Mouse (Mus musculus) neural tube, embryonic 11.5 days (tissue): ENCODE measurements around the gene Creb3. TPM values are rescaled to one million over a fixed set of nuclear protein-coding genes. Genes with fewer than 3 reads are reported as not detected.

Experiments
- ATAC-seq: fragments of 200-750 bp; cut with Nextera tagmentation; 2 replicates; pipeline ENCODE4 v1.8.0; 2017; ENCODE audit warnings: moderate number of reproducible peaks, mild to moderate bottlenecking, moderate TSS enrichment, moderate library complexity; ENCODE audit not compliant: insufficient read depth, low FRiP score, low TSS enrichment
- DNase-seq: peaks from one replicate; pipeline ENCODE4 v3.0.0-alpha.2; 2015; ENCODE audit warnings: low spot score
- H3K27ac ChIP-seq: fragments of 300-500 bp; sonication (generic); 2 replicates; pipeline ENCODE4 v1.5.1; 2014; ENCODE audit warnings: low read depth, mild to moderate bottlenecking, low read length
- H3K27me3 ChIP-seq: fragments of 300-500 bp; sonication (generic); 2 replicates; pipeline ENCODE4 v1.6.1; 2014; ENCODE audit warnings: mild to moderate bottlenecking, low read length, mixed read lengths; ENCODE audit not compliant: control insufficient read depth, insufficient read depth
- H3K36me3 ChIP-seq: fragments of 300-500 bp; sonication (generic); 2 replicates; pipeline ENCODE4 v1.6.1; 2014; ENCODE audit warnings: mild to moderate bottlenecking, low read length, moderate library complexity, mixed read lengths; ENCODE audit not compliant: control insufficient read depth, insufficient read depth
- H3K4me1 ChIP-seq: fragments of 300-500 bp; sonication (generic); 2 replicates; pipeline ENCODE4 v1.6.1; 2014; ENCODE audit warnings: low read length, mixed read lengths; ENCODE audit not compliant: control insufficient read depth, insufficient read depth
- H3K4me2 ChIP-seq: fragments of 300-500 bp; sonication (generic); 2 replicates; pipeline ENCODE4 v1.6.1; 2014; ENCODE audit warnings: low read depth, mild to moderate bottlenecking, moderate library complexity
- H3K4me3 ChIP-seq: fragments of 300-500 bp; sonication (generic); 2 replicates; pipeline ENCODE4 v1.5.1; 2014; ENCODE audit warnings: low read depth, low read length
- H3K9ac ChIP-seq: fragments of 300-500 bp; sonication (generic); 2 replicates; pipeline ENCODE4 v1.6.1; 2014; ENCODE audit warnings: mild to moderate bottlenecking, low read length
- H3K9me3 ChIP-seq: fragments of 300-500 bp; sonication (generic); 2 replicates; pipeline ENCODE4 v1.6.1; 2016; ENCODE audit warnings: low read length; ENCODE audit not compliant: control insufficient read depth
- WGBS: fragments of 180-500 bp; shearing (Covaris S2); extraction: QIAGEN DNeasy Blood & Tissue Kit; methylation state at CpG from one replicate; pipeline ENCODE4 v1.1.7; 2014; 5-methylcytosine and 5-hydroxymethylcytosine counted together
- polyA plus RNA-seq: library from polyadenylated mRNA; unstranded; fragments of >200 nt; fragmentation: Nextera tagmentation; extraction: Ambion mirVana; gene quantifications from 2 replicates; pipeline ENCODE4 v1.2.1, GENCODE M21; 2014

The Creb3 gene
- polyA plus RNA-seq, 1 experiment from 2014 or later = 62.5 TPM

- no peak overlapping the region for H3K27ac ChIP-seq
- WGBS = 92% methylated on average over 4 of the region's 4 CpGs
- DNase-seq (no peak), ATAC-seq (no peak)
- no peak overlapping the region for H3K4me3 ChIP-seq
- peaks cover 14% of the 10 kb centered on the region for H3K36me3 ChIP-seq
- H3K9ac ChIP-seq = no peak overlapping the region
- no peaks in the 10 kb centered on the region for H3K9me3 ChIP-seq
- H3K4me2 ChIP-seq = no peak overlapping the region
- peaks cover 22% of the 10 kb centered on the region for H3K4me1 ChIP-seq
- H3K27me3 ChIP-seq = no peaks in the 10 kb centered on the region
These were observed 11.4 kb downstream of the Creb3 start for GRCm38 (mm10) chr4:43573561-43573960.

- ATAC-seq = no peak
- no peak overlapping the region for H3K4me3 ChIP-seq
These were observed 13.2 kb downstream of the Creb3 start for GRCm38 (mm10) chr4:43575356-43575755.

GRCm38 (mm10) chr4:43577237-43577881 lies 15.2 kb downstream of the Creb3 start:
- 51% methylated on average over 8 of the region's 8 CpGs for WGBS
- ATAC-seq = no peak
- Histone ChIP-seq H3K4me2 (peak overlapping the region; percentile 86), H3K36me3 (peaks cover 10% of the 10 kb centered on the region), H3K4me3 (peak overlapping the region; percentile 91), H3K9ac (peak overlapping the region; percentile 88), H3K27ac (no peak overlapping the region), H3K4me1 (peaks cover 27% of the 10 kb centered on the region), H3K9me3 (no peaks in the 10 kb centered on the region), H3K27me3 (no peaks in the 10 kb centered on the region)
- DNase-seq = no peak

More at GRCm38 (mm10) chr4:43575356-43575755, 13.2 kb downstream of the Creb3 start:
- Histone ChIP-seq H3K9ac (no peak overlapping the region), H3K27ac (no peak overlapping the region), H3K27me3 (no peaks in the 10 kb centered on the region), H3K36me3 (peaks cover 6% of the 10 kb centered on the region; the same call in 1 of the 2 replicates), H3K4me1 (peaks cover 27% of the 10 kb centered on the region), H3K9me3 (no peaks in the 10 kb centered on the region), H3K4me2 (no peak overlapping the region)
- DNase-seq = no peak
- WGBS = 65% methylated on average over 2 of the region's 2 CpGs

- Histone ChIP-seq H3K4me2 (peak within 1 kb of the TSS; percentile 86), H3K4me3 (peak within 1 kb of the TSS; percentile 91), H3K9ac (peak within 1 kb of the TSS; percentile 88), H3K27ac (peak within 1 kb of the TSS; percentile 67), H3K27me3 (no peaks in the 10 kb centered on the region), H3K4me1 (peaks cover 27% of the 10 kb centered on the region), H3K36me3 (peaks cover 9% of the 10 kb centered on the region), H3K9me3 (no peaks in the 10 kb centered on the region)
- DNase-seq = peak; percentile 83
- under 1% methylated on average over 69 of the region's 76 CpGs for WGBS
- ATAC-seq = peak; percentile 86
These were observed 16.5 kb downstream of the Creb3 start, which contains the start of the genes Rgp1 and Gba2 for GRCm38 (mm10) chr4:43578376-43579204. Rgp1 (plus strand) TSS chr4:43578715. Gba2 (minus strand) TSS chr4:43578873.

GRCm38 (mm10) chr4:43579256-43579655 lies 17.1 kb downstream of the Creb3 start:
- no peak for DNase-seq
- Histone ChIP-seq H3K9me3 (no peaks in the 10 kb centered on the region), H3K36me3 (peaks cover 5% of the 10 kb centered on the region), H3K9ac (peak overlapping the region; percentile 88), H3K27me3 (no peaks in the 10 kb centered on the region), H3K4me1 (peaks cover 29% of the 10 kb centered on the region), H3K4me3 (peak overlapping the region; percentile 91), H3K27ac (no peak overlapping the region), H3K4me2 (peak overlapping the region; percentile 86)
- no peak for ATAC-seq
- WGBS = 8% methylated on average over 10 of the region's 10 CpGs

GRCm38 (mm10) chr4:43579731-43580130 lies 17.6 kb downstream of the Creb3 start:
- Histone ChIP-seq H3K27me3 (no peaks in the 10 kb centered on the region), H3K4me1 (peaks cover 31% of the 10 kb centered on the region), H3K27ac (no peak overlapping the region), H3K4me3 (peak overlapping the region; percentile 91), H3K4me2 (peak overlapping the region; percentile 86), H3K9ac (peak overlapping the region; percentile 88), H3K36me3 (peaks cover 6% of the 10 kb centered on the region), H3K9me3 (no peaks in the 10 kb centered on the region)
- no peak for ATAC-seq
- WGBS = 84% methylated on average over 6 of the region's 6 CpGs
- no peak for DNase-seq

GRCm38 (mm10) chr4:43580721-43581120 lies 18.6 kb downstream of the Creb3 start:
- no peak for ATAC-seq
- no peak overlapping the region for H3K27ac ChIP-seq
- WGBS = 95% methylated on average over 5 of the region's 5 CpGs
- no peak overlapping the region for H3K9ac ChIP-seq
- H3K9me3 ChIP-seq = no peaks in the 10 kb centered on the region
- peaks cover 6% of the 10 kb centered on the region for H3K36me3 ChIP-seq
- H3K4me1 ChIP-seq = peaks cover 27% of the 10 kb centered on the region
- no peak overlapping the region for H3K4me3 ChIP-seq
- no peaks in the 10 kb centered on the region for H3K27me3 ChIP-seq
- H3K4me2 ChIP-seq = no peak overlapping the region
- DNase-seq = no peak

GRCm38 (mm10) chr4:43581381-43581780 lies 19.2 kb downstream of the Creb3 start:
- H3K9me3 ChIP-seq = no peaks in the 10 kb centered on the region
- H3K4me1 ChIP-seq = peaks cover 27% of the 10 kb centered on the region
- H3K36me3 ChIP-seq = peaks cover 6% of the 10 kb centered on the region
- WGBS = 97% methylated on average over 12 of the region's 12 CpGs
- no peak overlapping the region for H3K9ac ChIP-seq
- no peak overlapping the region for H3K4me2 ChIP-seq
- no peak overlapping the region for H3K4me3 ChIP-seq
- no peak for DNase-seq
- H3K27ac ChIP-seq = no peak overlapping the region
- H3K27me3 ChIP-seq = no peaks in the 10 kb centered on the region
- ATAC-seq = no peak
